Mouse (Mus musculus) thymus, adult 18-20 months (tissue): ENCODE results near the gene Atl2.

ENCODE experiments used
- DNase-seq, 2 experiments: peaks; one replicate each; pipeline ENCODE4 v3.0.0; 2022; ENCODE audit warnings: mixed read lengths in 2 of 2

Atl2 gene

GRCm38 (mm10) chr17:79897666-79898065 is 1.7 kb upstream of the Atl2 start:
- DNase-seq = no peak

- peak; percentile 70 to 81 for DNase-seq
Measured at GRCm38 (mm10) chr17:79894971-79895882, 696 bp downstream of the Atl2 start.

GRCm38 (mm10) chr17:79894054-79894453 is 1.9 kb downstream of the Atl2 start:
- no peak for DNase-seq

GRCm38 (mm10) chr17:79891944-79892343 is 4.0 kb downstream of the Atl2 start:
- no peak for DNase-seq

GRCm38 (mm10) chr17:79887926-79888325 is 8.0 kb downstream of the Atl2 start:
- no peak for DNase-seq

GRCm38 (mm10) chr17:79883198-79883597 is 12.7 kb downstream of the Atl2 start:
- DNase-seq = no peak

GRCm38 (mm10) chr17:79865027-79865426 is 30.9 kb downstream of the Atl2 start:
- DNase-seq = no peak

GRCm38 (mm10) chr17:79864503-79864902 is 31.4 kb downstream of the Atl2 start:
- no peak for DNase-seq

GRCm38 (mm10) chr17:79862038-79862437 is 33.9 kb downstream of the Atl2 start:
- no peak for DNase-seq

- no peak for DNase-seq
Measured at GRCm38 (mm10) chr17:79855533-79855932, 40.4 kb downstream of the Atl2 start.

- DNase-seq = no peak
Measured at GRCm38 (mm10) chr17:79848385-79848784, 47.5 kb downstream of the Atl2 start.

- no peak for DNase-seq
Measured at GRCm38 (mm10) chr17:79846182-79846581, 49.7 kb downstream of the Atl2 start.

- DNase-seq = no peak
Measured at GRCm38 (mm10) chr17:79845695-79846094, 50.2 kb downstream of the Atl2 start.

GRCm38 (mm10) chr17:79840254-79841238 is 55.4 kb downstream of the Atl2 start:
- peak; percentile 32 for DNase-seq

- DNase-seq = no peak
Measured at GRCm38 (mm10) chr17:79836978-79837377, 58.9 kb downstream of the Atl2 start.

- DNase-seq = no peak
Measured at GRCm38 (mm10) chr17:79835714-79836373, 60.1 kb downstream of the Atl2 start.

- no peak for DNase-seq
Measured at GRCm38 (mm10) chr17:79832284-79832683, 63.6 kb downstream of the Atl2 start.

- DNase-seq = no peak
Measured at GRCm38 (mm10) chr17:79826482-79827034, 69.4 kb downstream of the Atl2 start.

- DNase-seq = no peak
Measured at GRCm38 (mm10) chr17:79825241-79826030, 70.5 kb downstream of the Atl2 start.

- no peak for DNase-seq
Measured at GRCm38 (mm10) chr17:79824406-79824805, 71.5 kb downstream of the Atl2 start.

GRCm38 (mm10) chr17:79818884-79819283 is 77.0 kb downstream of the Atl2 start:
- no peak for DNase-seq

- DNase-seq = no peak
Measured at GRCm38 (mm10) chr17:79817995-79818394, 77.9 kb downstream of the Atl2 start.
